In the genomic region with DNA sequence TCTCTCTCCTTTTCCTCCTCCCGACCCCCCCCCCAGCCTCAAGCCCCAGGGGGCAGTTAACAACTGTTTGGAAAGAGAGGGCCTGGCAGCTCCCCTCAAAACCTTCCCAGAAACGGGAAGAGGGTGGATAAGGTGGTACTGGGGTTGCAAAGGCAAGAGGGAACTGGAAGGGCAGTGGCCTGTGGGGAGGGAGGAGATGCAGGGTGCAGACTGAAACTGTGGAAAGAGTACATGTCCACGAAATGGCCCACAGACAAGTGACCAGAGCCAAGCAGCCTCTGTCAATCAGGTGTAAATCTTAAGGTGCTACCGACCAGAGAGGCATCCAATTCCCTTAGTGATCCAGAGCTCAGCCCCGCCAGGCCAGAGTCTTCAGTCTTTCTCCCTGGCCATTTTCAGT, we compare ENCODE assay signal across 8 mouse cellular contexts.
DNase-seq lines count a peak whose midpoint lies in the region; ATAC-seq and TF ChIP-seq lines count a peak whose summit lies in the region.

No protein-coding gene starts in this region.

- no peak for ATAC-seq in liver, embryonic 11.5 days (replicated peaks; ENCODE audit: low FRiP score)
- ATAC-seq in heart, postnatal 0 days (ENCODE audit: insufficient read depth, low read depth) = peak; percentile 57
- 0 out of 2 replicates have a peak, but pooled peaks have one; percentile 12 for ATAC-seq in liver, embryonic 15.5 days (ENCODE audit: insufficient read depth)
- no peak for ATAC-seq in stomach, embryonic 15.5 days (ENCODE audit: insufficient read depth, low FRiP score, low read depth)

- H3K9ac ChIP-seq in liver, embryonic 11.5 days (ENCODE audit: low read depth, low read length) = no peak overlapping the region
- H3K9ac ChIP-seq in heart, postnatal 0 days (replicated peaks; ENCODE audit: low read depth, low read length) = peak overlapping the region; percentile 86
- H3K9ac ChIP-seq in liver, embryonic 15.5 days = no peak overlapping the region
- no peak overlapping the region for H3K9ac ChIP-seq in stomach, embryonic 15.5 days

- TF ChIP-seq EP300 in heart, postnatal 0 days (IDR thresholded peaks at IDR 0.05; ENCODE audit: low read depth) = no peak

- DNase-seq in liver, embryonic 11.5 days (ENCODE audit: low spot score) = no peak
- DNase-seq in liver = no peak
- peak; percentile 38 for DNase-seq in heart, postnatal 0 days (ENCODE audit: low spot score)
- DNase-seq in urinary bladder, postnatal 25 days (ENCODE audit: low spot score) = no peak
- DNase-seq in adrenal gland, postnatal 4 days (ENCODE audit: low spot score in 2 of 2) = no peak
- no peak for DNase-seq in adrenal gland, adult 2 months

- H3K27ac ChIP-seq in liver, embryonic 11.5 days (ENCODE audit: low read depth, low read length) = no peak overlapping the region
- H3K27ac ChIP-seq in heart, postnatal 0 days (ENCODE audit: low read depth) = peak overlapping the region; percentile 98
- no peak overlapping the region for H3K27ac ChIP-seq in liver, embryonic 15.5 days (replicated peaks)
- no peak overlapping the region for H3K27ac ChIP-seq in stomach, embryonic 15.5 days

- H3K4me1 ChIP-seq in liver, embryonic 11.5 days (replicated peaks; ENCODE audit: control insufficient read depth, insufficient read depth, low read length) = no peaks in the 10 kb centered on the region
- H3K4me1 ChIP-seq in heart, postnatal 0 days (ENCODE audit: control insufficient read depth, insufficient read depth) = peaks cover 15% of the 10 kb centered on the region; the same call in 1 of the 2 replicates
- peaks cover 7% of the 10 kb centered on the region; the same call in 1 of the 2 replicates for H3K4me1 ChIP-seq in liver, embryonic 15.5 days (replicated peaks)
- H3K4me1 ChIP-seq in stomach, embryonic 15.5 days = peaks cover 12% of the 10 kb centered on the region

- H3K4me2 ChIP-seq in liver, embryonic 11.5 days = peak overlapping the region; percentile 77
- peak overlapping the region; percentile 72 for H3K4me2 ChIP-seq in heart, postnatal 0 days (ENCODE audit: low read depth, low read length)
- peak overlapping the region; percentile 59 for H3K4me2 ChIP-seq in liver, embryonic 15.5 days
- peak overlapping the region; percentile 87 for H3K4me2 ChIP-seq in stomach, embryonic 15.5 days

- peaks cover 20% of the 10 kb centered on the region for H3K27me3 ChIP-seq in liver, embryonic 11.5 days (replicated peaks; ENCODE audit: control insufficient read depth, insufficient read depth, low read length)
- H3K27me3 ChIP-seq in heart, postnatal 0 days (ENCODE audit: control insufficient read depth, insufficient read depth, low read length) = no peaks in the 10 kb centered on the region
- H3K27me3 ChIP-seq in liver, embryonic 15.5 days = peaks cover 29% of the 10 kb centered on the region
- H3K27me3 ChIP-seq in stomach, embryonic 15.5 days (replicated peaks) = 0 out of 2 replicates have a peak, but pooled peaks cover 2% of the 10 kb centered on the region

- H3K4me3 ChIP-seq in liver, embryonic 11.5 days (ENCODE audit: low read depth, low read length) = peak overlapping the region; percentile 48
- H3K4me3 ChIP-seq in heart, postnatal 0 days (ENCODE audit: low read depth, low read length) = peak overlapping the region; percentile 79
- H3K4me3 ChIP-seq in liver, embryonic 15.5 days (replicated peaks) = peak overlapping the region; percentile 37; the same call in 1 of the 2 replicates
- H3K4me3 ChIP-seq in stomach, embryonic 15.5 days (replicated peaks) = peak overlapping the region; percentile 45

- TF ChIP-seq CTCF in heart, postnatal 0 days (IDR thresholded peaks at IDR 0.05; ENCODE audit: low read depth) = no peak

- WGBS in liver, embryonic 11.5 days = 3% methylated on average over 4 of the region's 5 CpGs
- 7% methylated on average over 4 of the region's 5 CpGs for WGBS in heart, postnatal 0 days
- WGBS in liver, embryonic 15.5 days (ENCODE audit: insufficient replicate concordance) = 5% methylated on average over 5 of the region's 5 CpGs
- WGBS in stomach, embryonic 15.5 days = 9% methylated on average over 4 of the region's 5 CpGs

- H3K36me3 ChIP-seq in liver, embryonic 11.5 days (ENCODE audit: control insufficient read depth, insufficient read depth, low read length) = no peaks in the 10 kb centered on the region
- H3K36me3 ChIP-seq in heart, postnatal 0 days (replicated peaks; ENCODE audit: control insufficient read depth, insufficient read depth, low read length) = no peaks in the 10 kb centered on the region; the same call in 1 of the 2 replicates
- H3K36me3 ChIP-seq in liver, embryonic 15.5 days (replicated peaks) = no peaks in the 10 kb centered on the region
- no peaks in the 10 kb centered on the region for H3K36me3 ChIP-seq in stomach, embryonic 15.5 days

- no peaks in the 10 kb centered on the region for H3K9me3 ChIP-seq in liver, embryonic 11.5 days (ENCODE audit: control insufficient read depth, low read length)
- no peaks in the 10 kb centered on the region for H3K9me3 ChIP-seq in heart, postnatal 0 days (replicated peaks; ENCODE audit: control insufficient read depth, low read length)
- H3K9me3 ChIP-seq in liver, embryonic 15.5 days (replicated peaks) = no peaks in the 10 kb centered on the region
- H3K9me3 ChIP-seq in stomach, embryonic 15.5 days = no peaks in the 10 kb centered on the region

Comparison
In these comparisons a context has a peak if more than half of its experiments do, and no peak if none do; other contexts are left out.
1. ATAC-seq: peak in heart, postnatal 0 days (single experiment) and liver, embryonic 15.5 days (single experiment); none in liver, embryonic 11.5 days (single experiment) and stomach, embryonic 15.5 days (single experiment).
2. Peak in every context shown above with its lines, with median percentiles within 50 percentile points of each other: H3K4me2 ChIP-seq and H3K4me3 ChIP-seq.